Mouse (Mus musculus) cerebellum, adult 2 months (tissue): ENCODE data around the gene Dtnb.

Experiments used
- CTCF ChIP-seq: fragments of 200-500 bp; IDR thresholded peaks from 2 replicates; pipeline ENCODE4 v1.5.1; 2011; ENCODE audit warnings: low read depth, mild to moderate bottlenecking, control low read depth, low read length, moderate library complexity, borderline replicate concordance; ENCODE audit not compliant: insufficient read depth
- POLR2A ChIP-seq: fragments of 200-500 bp; IDR thresholded peaks from 2 replicates; pipeline ENCODE4 v1.6.1; 2011; ENCODE audit warnings: low read length, control low read depth, borderline replicate concordance; ENCODE audit not compliant: insufficient read depth

DNA sequence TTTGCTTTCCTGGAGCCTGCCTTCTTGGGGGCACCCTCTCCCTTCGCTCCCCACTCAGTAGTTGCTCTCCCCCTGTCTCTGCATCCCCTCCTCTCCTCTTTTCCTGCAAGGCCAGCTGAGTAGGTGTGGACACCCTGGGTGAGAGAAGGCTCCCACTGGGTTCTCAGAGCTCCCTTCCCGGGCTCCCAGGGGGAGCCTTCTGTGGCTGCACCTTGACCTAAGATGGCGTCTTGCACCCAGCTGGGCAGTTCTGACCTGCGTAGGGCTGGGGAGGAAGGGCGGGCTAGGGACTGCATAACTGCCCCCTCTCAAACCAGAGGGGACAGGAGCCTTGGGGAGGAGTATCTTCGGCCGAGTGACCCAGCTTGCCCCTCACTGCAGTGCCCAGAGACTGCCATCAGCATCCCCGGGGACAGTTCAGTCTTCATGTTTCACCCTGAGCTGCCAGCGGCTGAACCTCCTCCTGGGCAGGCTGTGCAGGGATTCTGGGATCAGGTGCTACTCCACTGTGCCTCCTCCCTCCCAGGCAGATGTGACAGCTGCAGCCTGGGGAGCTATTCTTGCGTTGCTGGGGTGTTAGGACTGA is 236.3 kb downstream of the Dtnb start:
- no peak for TF ChIP-seq CTCF
- TF ChIP-seq POLR2A, result no peak
